Mouse (Mus musculus) lung, postnatal 10 days (tissue): Measurements from ENCODE around the gene Ptcra.

Experiments
- DNase-seq: peaks from one replicate; pipeline ENCODE4 v3.0.0; 2021

Gene Ptcra

DNA sequence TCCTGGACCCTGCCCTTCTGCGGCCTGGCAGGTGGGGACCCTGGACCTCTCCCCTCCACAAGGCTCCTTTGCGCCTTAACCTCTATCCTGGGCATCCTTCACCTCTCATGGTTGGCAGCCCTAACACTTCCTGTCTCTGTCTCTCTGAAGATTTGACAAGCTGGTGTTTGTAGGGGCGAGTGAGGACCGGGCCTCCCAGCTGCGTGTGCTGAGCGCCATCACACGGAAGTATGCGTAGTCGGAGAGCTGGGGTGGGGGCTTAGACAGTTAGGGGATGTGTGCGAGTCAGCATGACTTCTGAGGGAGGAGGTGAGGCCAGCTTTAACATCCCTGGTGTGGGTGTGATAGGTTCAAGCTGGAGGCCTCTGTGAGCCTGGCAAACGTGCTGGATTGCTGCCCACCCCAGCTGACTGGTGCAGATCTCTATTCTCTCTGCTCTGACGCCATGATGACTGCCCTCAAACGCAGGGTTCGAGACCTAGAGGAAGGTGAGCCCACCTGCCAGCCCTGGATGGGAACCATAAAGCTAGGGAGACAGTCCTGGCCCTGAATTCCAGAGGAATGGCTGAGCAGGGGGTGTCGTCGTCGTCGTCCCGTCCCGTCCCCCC lies 38.9 kb downstream of the Ptcra start:
- DNase-seq = no peak

GRCm38 (mm10) chr17:46721077-46721476 lies 42.4 kb downstream of the Ptcra start:
- no peak for DNase-seq

DNA sequence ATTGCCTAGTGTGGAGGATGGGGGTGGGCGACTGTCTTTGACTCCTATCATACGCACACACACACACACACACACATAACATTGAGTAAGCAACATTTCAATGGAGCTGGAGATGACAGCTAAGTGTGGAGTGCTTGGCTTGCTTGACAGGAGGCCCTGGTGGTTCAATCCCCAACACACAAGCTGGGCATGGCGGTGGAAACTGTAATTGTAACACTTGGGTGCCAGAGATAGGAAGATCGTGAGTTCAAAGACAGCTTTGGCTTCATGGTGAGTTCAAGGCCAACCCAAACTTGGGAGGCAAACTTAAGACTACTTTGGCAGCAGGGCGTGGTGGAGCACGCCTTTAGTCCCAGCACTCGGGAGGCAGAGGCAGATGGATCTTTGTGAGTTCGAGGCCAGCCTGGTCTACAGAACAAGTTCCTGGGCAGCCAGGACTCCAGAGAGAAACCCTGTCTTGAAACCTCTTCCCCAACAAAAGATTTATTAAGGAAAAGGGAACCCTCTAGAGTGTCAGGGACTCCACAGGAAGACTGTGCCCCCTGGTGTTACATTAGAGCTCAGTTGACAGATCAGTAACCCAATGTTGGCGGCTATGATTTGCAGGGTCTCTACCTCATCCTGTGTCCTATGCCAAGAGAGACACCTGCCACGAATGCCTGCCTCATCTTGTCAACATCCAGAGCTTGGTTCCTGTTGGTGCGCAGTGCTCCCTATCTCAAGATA lies 48.6 kb downstream of the Ptcra start:
- no peak for DNase-seq

GRCm38 (mm10) chr17:46713849-46714248 lies 49.7 kb downstream of the Ptcra start:
- no peak for DNase-seq

DNA sequence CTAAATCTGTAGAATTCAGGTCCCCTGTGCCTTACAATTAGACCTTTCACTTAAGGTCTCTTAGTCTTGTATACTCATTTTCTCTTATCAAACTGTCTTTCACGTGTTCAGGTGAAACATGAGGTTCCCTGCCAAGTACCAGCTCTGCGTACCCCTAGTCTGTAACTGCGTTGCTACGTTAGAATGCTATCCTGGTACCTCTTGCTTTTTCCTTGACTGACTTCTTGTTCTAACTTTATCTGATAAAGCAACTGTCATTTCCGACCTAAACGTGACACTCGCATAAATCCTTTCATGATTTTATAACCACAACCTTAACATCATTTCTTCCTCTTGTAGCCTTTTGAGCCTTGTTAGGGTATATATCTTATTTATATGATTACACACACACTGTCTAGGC lies 51.1 kb downstream of the Ptcra start:
- DNase-seq = no peak

DNA sequence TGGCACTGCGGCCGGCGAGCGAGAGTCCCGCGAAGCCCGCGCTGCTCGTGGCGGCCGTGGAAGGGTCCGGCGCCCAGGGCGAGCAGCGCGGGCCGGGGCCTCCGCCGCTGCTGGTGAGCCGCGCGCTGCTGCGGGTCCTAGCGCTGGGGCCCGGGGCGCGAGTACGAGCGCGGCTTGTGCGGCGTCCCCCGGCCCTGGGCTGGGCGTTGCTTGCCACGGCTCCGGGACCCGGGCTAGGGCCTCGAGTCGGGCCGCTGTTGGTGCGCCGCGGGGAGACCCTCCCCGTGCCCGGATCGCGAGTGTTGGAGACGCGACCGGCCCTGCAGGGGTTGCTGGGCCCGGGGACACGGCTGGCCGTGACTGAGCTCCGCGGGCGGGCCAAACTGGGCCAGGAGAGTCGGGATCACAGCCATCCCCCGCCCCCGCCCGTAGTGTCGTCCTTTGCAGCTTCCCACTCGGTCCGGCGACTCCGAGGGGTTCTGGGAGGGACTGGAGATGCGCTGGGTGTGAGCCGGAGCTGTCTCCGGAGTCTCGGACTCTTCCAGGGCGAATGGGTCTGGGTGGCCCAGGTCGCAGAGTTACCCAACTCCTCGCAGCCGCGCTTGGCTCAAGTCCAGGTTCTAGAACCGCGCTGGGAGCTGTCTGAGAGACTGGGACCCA lies 51.8 kb downstream of the Ptcra start:
- peak; percentile 65 for DNase-seq

DNA sequence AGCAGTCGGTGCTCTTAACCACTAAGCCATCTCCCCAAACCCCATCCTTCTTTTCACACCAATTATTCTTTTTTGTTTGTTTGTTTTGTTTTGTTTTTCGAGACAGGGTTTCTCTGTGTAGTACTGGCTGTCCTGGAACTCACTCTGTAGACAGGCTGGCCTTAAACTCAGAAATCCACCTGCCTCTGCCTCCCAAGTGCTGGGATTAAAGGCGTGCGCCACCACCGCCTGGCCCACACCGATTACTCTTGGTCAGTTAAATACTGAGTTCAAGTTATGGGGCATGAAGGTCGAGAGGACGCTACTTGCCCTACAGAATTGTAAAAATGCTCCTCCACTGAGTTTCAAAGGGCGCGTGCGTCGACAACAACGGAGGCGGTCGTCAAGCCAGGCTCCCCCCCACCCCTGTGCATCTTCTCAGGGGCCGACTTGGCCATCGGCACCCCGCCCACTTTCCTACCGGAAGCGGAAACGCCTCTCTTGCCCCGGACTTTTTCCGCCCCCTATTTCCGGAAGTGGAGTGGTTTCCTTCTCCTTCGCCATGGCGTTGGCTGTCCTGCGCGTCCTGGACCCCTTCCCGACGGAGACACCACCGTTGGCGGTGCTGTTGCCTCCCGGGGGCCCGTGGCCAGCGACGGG lies 52.4 kb downstream of the Ptcra start, which contains the start of gene Pex6:
Pex6 (plus strand) TSS at position 505 of the 639 bp plus-strand sequence.
- DNase-seq = peak; percentile 97

GRCm38 (mm10) chr17:46706375-46707089 lies 57.0 kb downstream of the Ptcra start:
- peak; percentile 38 for DNase-seq
